Mouse (Mus musculus) liver, adult 2 months (tissue): ENCODE results near the gene Pdk2.

Experiments
- CTCF ChIP-seq: fragments of 200-500 bp; IDR thresholded peaks from 2 replicates; pipeline ENCODE4 v1.5.1; 2011; ENCODE audit warnings: low read depth, low read length, control low read depth
- POLR2A ChIP-seq: fragments of 200-500 bp; IDR thresholded peaks from 2 replicates; pipeline ENCODE4 v1.6.1; 2011; ENCODE audit warnings: low read length, control low read depth; ENCODE audit not compliant: insufficient read depth; ENCODE audit errors: extremely low read depth

GRCm38 (mm10) chr11:95087301-95088228 lies 46.4 kb upstream of the Pdk2 start:
- no peak for TF ChIP-seq POLR2A
- no peak for TF ChIP-seq CTCF
